Mouse (Mus musculus): Measurements from ENCODE around the gene Magi3. TPM values are rescaled to one million over a fixed set of nuclear protein-coding genes. Genes with fewer than 3 reads are reported as not detected.

Gene Magi3
- polyA plus RNA-seq, 1 experiment from 2014 or later = 6.4 TPM

DNA sequence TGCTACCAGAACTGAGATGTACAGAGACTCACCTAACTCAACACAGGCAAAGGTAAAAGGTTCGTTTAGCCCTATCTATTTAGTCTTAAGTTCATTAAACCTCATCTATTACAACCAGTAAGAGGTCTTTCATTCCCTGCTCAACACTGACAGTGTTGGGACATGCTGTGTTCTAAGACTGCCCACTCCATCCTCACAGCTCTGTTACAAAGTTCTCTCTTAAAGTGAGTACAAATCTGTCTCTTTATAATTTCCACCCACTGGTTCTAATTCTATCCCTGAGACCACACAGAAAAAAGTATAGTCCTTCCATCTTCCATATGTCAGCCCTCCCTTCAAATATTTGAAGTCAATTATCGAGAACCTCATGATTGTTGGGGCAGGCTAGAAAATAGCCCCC is 36.5 kb downstream of the Magi3 start:
- ATAC-seq (replicated peaks) = no peak
- WGBS = 83% methylated on average over 2 of the region's 2 CpGs

DNA sequence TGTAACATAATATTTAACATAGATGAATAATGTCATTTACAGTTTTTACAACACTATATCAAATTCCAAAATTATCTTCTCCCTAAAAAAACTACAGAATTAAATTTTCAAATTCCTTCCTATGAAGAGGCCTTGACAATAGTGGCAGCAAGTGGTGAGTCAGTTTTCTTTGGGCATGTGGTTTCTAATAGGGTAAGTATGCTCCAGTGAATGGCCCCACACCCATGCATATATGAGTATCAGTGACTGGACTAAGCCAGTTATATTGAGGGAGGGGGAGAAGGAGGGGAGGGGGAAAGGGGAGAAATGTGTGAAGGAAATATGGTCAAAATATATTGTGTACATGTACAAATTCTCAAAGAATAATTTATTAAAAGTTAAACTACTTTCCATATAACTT is 37.5 kb downstream of the Magi3 start:
- no peak for ATAC-seq (replicated peaks)

More for the DNA sequence above, 36.5 kb downstream of the Magi3 start:
- H3K9me3 ChIP-seq = no peaks in the 10 kb centered on the region
- H3K4me3 ChIP-seq = no peak overlapping the region
- H3K27me3 ChIP-seq (replicated peaks) = no peaks in the 10 kb centered on the region
- H3K9ac ChIP-seq = no peak overlapping the region
- no peak overlapping the region for H3K4me2 ChIP-seq
- H3K27ac ChIP-seq = no peak overlapping the region
- H3K36me3 ChIP-seq (replicated peaks) = 0 out of 2 replicates have a peak, but pooled peaks cover under 1% of the 10 kb centered on the region
- no peaks in the 10 kb centered on the region for H3K4me1 ChIP-seq

GRCm38 (mm10) chr3:104161347-104161746 is 58.8 kb downstream of the Magi3 start:
- WGBS = 87% methylated on average over 3 of the region's 3 CpGs
- Histone ChIP-seq H3K9ac (no peak overlapping the region), H3K9me3 (no peaks in the 10 kb centered on the region), H3K4me3 (no peak overlapping the region), H3K4me2 (no peak overlapping the region), H3K27me3 (replicated peaks) (no peaks in the 10 kb centered on the region), H3K4me1 (no peaks in the 10 kb centered on the region), H3K36me3 (replicated peaks) (no peaks in the 10 kb centered on the region), H3K27ac (no peak overlapping the region)
- no peak for ATAC-seq (replicated peaks)

More for the DNA sequence above, 37.5 kb downstream of the Magi3 start:
- H3K4me3 ChIP-seq = no peak overlapping the region
- no peak overlapping the region for H3K9ac ChIP-seq
- no peaks in the 10 kb centered on the region for H3K4me1 ChIP-seq
- no peaks in the 10 kb centered on the region for H3K9me3 ChIP-seq
- no peaks in the 10 kb centered on the region for H3K27me3 ChIP-seq (replicated peaks)
- no peak overlapping the region for H3K4me2 ChIP-seq
- peaks cover 3% of the 10 kb centered on the region; the same call in 1 of the 2 replicates for H3K36me3 ChIP-seq (replicated peaks)
- no peak overlapping the region for H3K27ac ChIP-seq

GRCm38 (mm10) chr3:104160603-104161002 is 59.6 kb downstream of the Magi3 start:
- 96% methylated on average over 6 of the region's 6 CpGs for WGBS
- no peaks in the 10 kb centered on the region for H3K36me3 ChIP-seq (replicated peaks)
- no peak overlapping the region for H3K4me3 ChIP-seq
- H3K9me3 ChIP-seq = no peaks in the 10 kb centered on the region
- H3K4me1 ChIP-seq = no peaks in the 10 kb centered on the region
- H3K27ac ChIP-seq = no peak overlapping the region
- no peak overlapping the region for H3K9ac ChIP-seq
- no peaks in the 10 kb centered on the region for H3K27me3 ChIP-seq (replicated peaks)
- no peak overlapping the region for H3K4me2 ChIP-seq
- no peak for ATAC-seq (replicated peaks)

DNA sequence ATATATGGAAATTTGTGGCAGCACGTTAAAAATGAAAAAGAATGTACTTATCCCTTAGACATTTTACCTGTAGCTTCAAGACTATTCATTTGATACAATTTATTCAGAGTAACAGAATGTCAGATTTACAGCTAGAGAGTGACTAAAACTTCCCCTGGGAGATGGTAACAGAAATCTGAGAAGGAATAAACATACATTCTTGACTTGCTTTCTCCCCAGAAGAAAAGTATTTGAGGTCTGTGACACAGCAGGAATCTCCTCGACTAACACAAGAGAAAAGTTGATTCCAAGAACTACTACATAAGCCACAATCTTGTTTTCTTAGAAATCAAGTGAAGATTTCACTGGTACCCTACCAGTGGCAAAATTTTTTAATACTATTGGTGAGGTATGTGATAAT is 70.0 kb downstream of the Magi3 start:
- Histone ChIP-seq H3K4me2 (no peak overlapping the region), H3K9ac (no peak overlapping the region), H3K4me3 (no peak overlapping the region), H3K4me1 (no peaks in the 10 kb centered on the region), H3K27me3 (replicated peaks) (no peaks in the 10 kb centered on the region), H3K9me3 (no peaks in the 10 kb centered on the region), H3K36me3 (replicated peaks) (no peaks in the 10 kb centered on the region), H3K27ac (no peak overlapping the region)
- 77% methylated on average over 2 of the region's 2 CpGs for WGBS
- ATAC-seq (replicated peaks) = no peak

DNA sequence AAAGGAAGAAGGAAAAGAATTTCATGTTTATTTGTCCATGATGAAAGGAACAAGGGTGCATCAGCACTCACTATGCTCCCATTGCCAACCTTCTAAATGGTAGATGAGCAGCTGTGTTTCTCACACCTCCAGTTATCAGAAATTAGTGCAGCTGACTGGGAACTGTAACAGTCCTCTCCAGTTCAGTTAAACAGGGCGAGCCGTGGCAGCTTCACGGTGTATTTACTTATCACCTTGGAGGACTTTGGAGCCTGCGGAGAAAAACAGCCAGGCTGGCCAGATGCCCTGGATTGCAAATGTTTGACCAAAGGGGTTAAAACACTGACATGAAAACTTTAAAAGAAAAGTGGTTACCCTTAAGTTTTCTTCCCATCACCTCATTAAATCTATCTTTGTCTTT is 77.8 kb downstream of the Magi3 start:
- Histone ChIP-seq H3K36me3 (replicated peaks) (no peaks in the 10 kb centered on the region), H3K27ac (no peak overlapping the region), H3K4me1 (no peaks in the 10 kb centered on the region), H3K9me3 (no peaks in the 10 kb centered on the region), H3K27me3 (replicated peaks) (no peaks in the 10 kb centered on the region), H3K4me2 (no peak overlapping the region), H3K9ac (no peak overlapping the region), H3K4me3 (no peak overlapping the region)
- WGBS = 46% methylated on average over 4 of the region's 4 CpGs
- no peak for ATAC-seq (replicated peaks)

DNA sequence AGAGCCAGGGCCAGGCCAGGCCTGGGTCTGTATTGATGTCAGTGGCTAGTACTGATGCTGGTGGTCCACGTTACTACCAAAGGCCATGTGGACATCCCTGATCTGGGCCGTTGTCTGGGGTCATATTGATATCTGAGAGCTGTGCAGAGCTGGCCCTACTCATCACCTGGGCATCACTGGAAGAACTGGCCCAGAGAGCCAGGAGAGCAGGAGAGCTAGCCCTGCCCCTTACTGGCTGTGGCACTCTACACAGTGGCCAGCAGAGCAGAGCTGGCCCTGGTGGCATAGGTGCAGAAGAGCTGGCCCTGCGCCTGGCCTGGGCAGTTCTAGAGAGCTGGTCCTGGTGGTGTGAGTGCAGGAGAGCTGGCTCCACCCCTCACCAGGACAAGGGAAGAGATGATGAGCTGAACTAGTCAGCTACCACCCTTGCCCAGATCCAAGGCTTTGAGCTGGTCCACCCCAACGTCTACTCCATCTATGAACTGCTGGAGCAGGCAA is 81.2 kb downstream of the Magi3 start:
- ATAC-seq (replicated peaks) = no peak
- H3K4me3 ChIP-seq = no peak overlapping the region

DNA sequence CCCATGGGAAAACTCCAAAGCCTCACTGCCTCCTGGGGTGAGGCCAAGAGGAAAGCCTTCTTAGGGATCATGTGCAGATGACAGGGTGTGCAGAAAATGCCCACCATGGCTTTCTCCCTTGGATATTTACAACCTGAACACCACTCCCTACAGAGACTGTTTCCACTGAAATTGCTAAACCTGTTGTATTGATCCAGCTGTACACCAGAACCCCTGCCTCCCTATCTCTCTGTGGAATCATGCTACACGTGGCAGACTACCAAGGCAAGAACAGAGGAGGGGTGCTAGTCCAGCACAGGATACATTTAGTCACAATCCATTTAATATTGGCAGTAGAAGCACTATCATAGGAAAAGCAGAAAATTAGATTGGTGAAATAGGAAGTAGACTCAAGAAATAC is 94.5 kb downstream of the Magi3 start:
- Histone ChIP-seq H3K9me3 (no peaks in the 10 kb centered on the region), H3K4me2 (no peak overlapping the region), H3K27ac (no peak overlapping the region), H3K9ac (no peak overlapping the region), H3K27me3 (replicated peaks) (no peaks in the 10 kb centered on the region), H3K4me3 (no peak overlapping the region), H3K4me1 (no peaks in the 10 kb centered on the region), H3K36me3 (replicated peaks) (no peaks in the 10 kb centered on the region)
- ATAC-seq (replicated peaks) = no peak
- WGBS = 68% methylated on average over 1 of the region's 1 CpGs

More for the DNA sequence above, 81.2 kb downstream of the Magi3 start:
- Histone ChIP-seq H3K4me1 (no peaks in the 10 kb centered on the region), H3K36me3 (replicated peaks) (no peaks in the 10 kb centered on the region), H3K9ac (no peak overlapping the region), H3K27ac (no peak overlapping the region), H3K27me3 (replicated peaks) (no peaks in the 10 kb centered on the region), H3K9me3 (no peaks in the 10 kb centered on the region), H3K4me2 (no peak overlapping the region)
- WGBS = 96% methylated on average over 4 of the region's 4 CpGs

GRCm38 (mm10) chr3:104123846-104124245 is 96.3 kb downstream of the Magi3 start:
- H3K9me3 ChIP-seq = no peaks in the 10 kb centered on the region
- WGBS = 94% methylated on average over 1 of the region's 1 CpGs
- no peak overlapping the region for H3K27ac ChIP-seq
- H3K4me2 ChIP-seq = no peak overlapping the region
- no peak overlapping the region for H3K9ac ChIP-seq
- H3K36me3 ChIP-seq (replicated peaks) = no peaks in the 10 kb centered on the region
- no peaks in the 10 kb centered on the region for H3K27me3 ChIP-seq (replicated peaks)
- H3K4me1 ChIP-seq = no peaks in the 10 kb centered on the region
- no peak overlapping the region for H3K4me3 ChIP-seq
- no peak for ATAC-seq (replicated peaks)

DNA sequence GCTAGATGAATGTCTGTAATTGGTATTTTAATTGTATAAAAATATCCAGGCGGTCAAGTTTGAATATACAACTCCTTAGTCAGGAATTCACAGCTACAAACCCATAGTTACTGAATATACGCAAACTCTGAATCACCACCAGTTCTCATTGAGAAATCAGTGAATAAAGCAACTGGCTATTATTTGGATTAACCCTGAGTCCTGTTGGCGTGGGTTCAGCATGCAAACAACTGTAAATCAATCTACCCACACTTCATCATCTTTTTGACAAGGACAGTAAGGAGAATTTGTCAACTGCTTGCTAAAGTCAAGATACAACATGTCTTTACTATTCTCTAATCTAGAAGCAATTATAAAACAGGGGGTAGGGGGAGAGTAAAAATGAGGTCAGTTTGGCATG is 110.7 kb downstream of the Magi3 start:
- no peak for ATAC-seq (replicated peaks)
- WGBS = 79% methylated on average over 3 of the region's 3 CpGs
- H3K4me2 ChIP-seq = no peak overlapping the region

DNA sequence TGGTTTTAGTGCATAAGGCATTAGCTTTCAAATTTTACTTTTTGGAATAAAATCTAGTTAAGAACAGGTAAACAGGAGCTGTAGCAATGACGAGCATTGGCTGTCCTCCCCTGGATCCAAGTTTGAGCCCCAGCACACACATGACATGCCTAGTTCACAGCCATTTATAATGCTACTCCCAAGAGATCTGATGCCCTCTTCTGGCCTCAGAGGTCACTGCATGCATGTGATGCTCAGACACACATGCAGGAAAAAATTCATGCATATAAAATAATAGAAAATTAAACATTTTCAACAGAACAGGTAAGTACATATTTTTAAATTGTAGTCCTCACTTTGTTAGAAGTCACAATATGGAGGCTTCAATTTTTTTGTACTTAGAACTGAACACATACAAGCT is 115.2 kb downstream of the Magi3 start:
- Histone ChIP-seq H3K4me2 (no peak overlapping the region), H3K36me3 (replicated peaks) (no peaks in the 10 kb centered on the region), H3K27me3 (replicated peaks) (no peaks in the 10 kb centered on the region), H3K27ac (no peak overlapping the region), H3K9ac (no peak overlapping the region), H3K9me3 (no peaks in the 10 kb centered on the region), H3K4me1 (no peaks in the 10 kb centered on the region), H3K4me3 (no peak overlapping the region)
- ATAC-seq (replicated peaks) = no peak
- 50% methylated on average over 1 of the region's 1 CpGs for WGBS

More for the DNA sequence above, 110.7 kb downstream of the Magi3 start:
- H3K9ac ChIP-seq = no peak overlapping the region
- no peaks in the 10 kb centered on the region for H3K9me3 ChIP-seq
- no peaks in the 10 kb centered on the region for H3K36me3 ChIP-seq (replicated peaks)
- H3K4me1 ChIP-seq = no peaks in the 10 kb centered on the region
- H3K27ac ChIP-seq = no peak overlapping the region
- no peak overlapping the region for H3K4me3 ChIP-seq
- H3K27me3 ChIP-seq (replicated peaks) = no peaks in the 10 kb centered on the region

- no peak overlapping the region for H3K4me2 ChIP-seq
- no peaks in the 10 kb centered on the region for H3K4me1 ChIP-seq
- no peaks in the 10 kb centered on the region for H3K9me3 ChIP-seq
- no peaks in the 10 kb centered on the region for H3K27me3 ChIP-seq (replicated peaks)
- ATAC-seq (replicated peaks) = no peak
- no peak overlapping the region for H3K4me3 ChIP-seq
- 81% methylated on average over 3 of the region's 3 CpGs for WGBS
- no peak overlapping the region for H3K27ac ChIP-seq
- no peaks in the 10 kb centered on the region for H3K36me3 ChIP-seq (replicated peaks)
- no peak overlapping the region for H3K9ac ChIP-seq
Observed at GRCm38 (mm10) chr3:104101721-104102120, 118.5 kb downstream of the Magi3 start.

- H3K27ac ChIP-seq = no peak overlapping the region
- no peak overlapping the region for H3K4me2 ChIP-seq
- no peak overlapping the region for H3K4me3 ChIP-seq
- no peak overlapping the region for H3K9ac ChIP-seq
- H3K4me1 ChIP-seq = no peaks in the 10 kb centered on the region
- ATAC-seq (replicated peaks) = no peak
- no peaks in the 10 kb centered on the region for H3K27me3 ChIP-seq (replicated peaks)
- no peaks in the 10 kb centered on the region for H3K9me3 ChIP-seq
- no peaks in the 10 kb centered on the region for H3K36me3 ChIP-seq (replicated peaks)
Observed at GRCm38 (mm10) chr3:104101249-104101648, 118.9 kb downstream of the Magi3 start.
